Mouse (Mus musculus) spleen, adult 12 weeks (tissue): Measurements from ENCODE around the gene Mymk.

ENCODE experiments used
- DNase-seq: peaks from one replicate; pipeline ENCODE4 v3.0.0; 2022; ENCODE audit warnings: low spot score

Mymk gene

GRCm38 (mm10) chr2:27079152-27079584 lies 7.2 kb upstream of the Mymk start, which contains the start of gene Adamtsl2:
Gene Adamtsl2, plus strand, starts transcription at chr2:27079379.
- no peak for DNase-seq

- no peak for DNase-seq
Measured at GRCm38 (mm10) chr2:27078312-27078711, 6.3 kb upstream of the Mymk start.

- DNase-seq, result no peak
Measured at GRCm38 (mm10) chr2:27077655-27078244, 5.8 kb upstream of the Mymk start.

- no peak for DNase-seq
Measured at GRCm38 (mm10) chr2:27075485-27075884, 3.5 kb upstream of the Mymk start.

GRCm38 (mm10) chr2:27074804-27075203 lies 2.8 kb upstream of the Mymk start:
- DNase-seq, result no peak

- no peak for DNase-seq
Measured at GRCm38 (mm10) chr2:27073407-27073806, 1.4 kb upstream of the Mymk start.

GRCm38 (mm10) chr2:27071137-27071536 lies 842 bp downstream of the Mymk start:
- DNase-seq, result no peak

GRCm38 (mm10) chr2:27070247-27070813 lies 1.6 kb downstream of the Mymk start:
- DNase-seq, result no peak

GRCm38 (mm10) chr2:27069646-27070045 lies 2.3 kb downstream of the Mymk start:
- DNase-seq, result no peak

GRCm38 (mm10) chr2:27067996-27068395 lies 4.0 kb downstream of the Mymk start:
- no peak for DNase-seq

GRCm38 (mm10) chr2:27067124-27067523 lies 4.9 kb downstream of the Mymk start:
- no peak for DNase-seq

GRCm38 (mm10) chr2:27059187-27059586 lies 12.8 kb downstream of the Mymk start:
- DNase-seq, result no peak

GRCm38 (mm10) chr2:27058751-27059150 lies 13.2 kb downstream of the Mymk start:
- no peak for DNase-seq

- no peak for DNase-seq
Measured at GRCm38 (mm10) chr2:27058251-27058650, 13.7 kb downstream of the Mymk start.

GRCm38 (mm10) chr2:27049408-27049807 lies 22.6 kb downstream of the Mymk start:
- no peak for DNase-seq

GRCm38 (mm10) chr2:27045979-27046770 lies 25.8 kb downstream of the Mymk start:
- no peak for DNase-seq

GRCm38 (mm10) chr2:27044641-27045040 lies 27.3 kb downstream of the Mymk start:
- no peak for DNase-seq

- DNase-seq, result no peak
Measured at GRCm38 (mm10) chr2:27044166-27044565, 27.8 kb downstream of the Mymk start.

- DNase-seq, result peak; percentile 39
Measured at GRCm38 (mm10) chr2:27043461-27043860, 28.5 kb downstream of the Mymk start.

- no peak for DNase-seq
Measured at GRCm38 (mm10) chr2:27042131-27042844, 29.7 kb downstream of the Mymk start.

GRCm38 (mm10) chr2:27039286-27039685 lies 32.7 kb downstream of the Mymk start:
- DNase-seq, result no peak

- DNase-seq, result peak; percentile 38
Measured at GRCm38 (mm10) chr2:27038596-27038995, 33.4 kb downstream of the Mymk start.

- no peak for DNase-seq
Measured at GRCm38 (mm10) chr2:27037008-27037407, 35.0 kb downstream of the Mymk start.
